Mouse (Mus musculus) ES-Bruce4 (cell line): ENCODE results near the gene Slc25a12.

ENCODE experiments used
- EP300 ChIP-seq: IDR thresholded peaks from 2 replicates; pipeline ENCODE4 v1.6.1; 2011; ENCODE audit warnings: low read depth, low read length; ENCODE audit not compliant: insufficient read depth
- POLR2A ChIP-seq: IDR thresholded peaks from one replicate; pipeline ENCODE4 v1.8.1; 2011; ENCODE audit warnings: low read length; ENCODE audit not compliant: insufficient read depth

GRCm38 (mm10) chr2:71270085-71270484, 97.5 kb downstream of the Slc25a12 start:
- no peak for TF ChIP-seq POLR2A
- no peak for TF ChIP-seq EP300
